Mouse (Mus musculus): ENCODE measurements at regions not wholly inside any gene's neighbourhood (a gene's known extent, or its start where the extent isn't known, plus 50 kb on each side); places are given as distances from the start of the nearest gene placed in this dataset.
A peak's percentile ranks its signal among the peaks of the same experiment; 100 is the strongest.

- intact Hi-C loops (cut with DNase I) = no loop called here
- no peak for DNase-seq
Observed at GRCm38 (mm10) chr16:22750725-22751287, 60.6 kb downstream of the Crygs start.

GRCm38 (mm10) chr16:22744121-22744855 lies 67.1 kb downstream of the Crygs start:
- intact Hi-C loops (cut with DNase I) = no loop called here
- no peak for DNase-seq

GRCm38 (mm10) chr16:22743461-22743860 lies 67.9 kb downstream of the Crygs start:
- intact Hi-C loops (cut with DNase I) = no loop called here
- no peak for DNase-seq

- no peak for DNase-seq
- intact Hi-C loops (cut with DNase I) = no loop called here
Observed at GRCm38 (mm10) chr16:22741496-22741895, 69.9 kb downstream of the Crygs start.

- DNase-seq = no peak
- intact Hi-C loops (cut with DNase I) = no loop called here
Observed at GRCm38 (mm10) chr16:22734529-22735022, 76.8 kb downstream of the Crygs start.

- no peak for DNase-seq
- intact Hi-C loops (cut with DNase I) = no loop called here
Observed at GRCm38 (mm10) chr16:22733772-22734528, 76.9 kb upstream of the Dgkg start.

- intact Hi-C loops (cut with DNase I) = no loop called here
- DNase-seq = no peak
Observed at GRCm38 (mm10) chr16:22729096-22729495, 72.1 kb upstream of the Dgkg start.

- intact Hi-C loops (cut with DNase I) = no loop called here
- DNase-seq = peak in 1 of 2 experiments; percentile 34
Observed at GRCm38 (mm10) chr16:22725261-22725660, 68.2 kb upstream of the Dgkg start.

- no peak for DNase-seq
- intact Hi-C loops (cut with DNase I) = no loop called here
Observed at GRCm38 (mm10) chr16:22723333-22723732, 66.3 kb upstream of the Dgkg start.

- intact Hi-C loops (cut with DNase I) = loop anchor here (10.0 kb wide), 1 partner anchor 155 kb away; no protein-coding TSS in a partner anchor
- no peak for DNase-seq
Observed at GRCm38 (mm10) chr16:22719791-22720190, 62.8 kb upstream of the Dgkg start.

GRCm38 (mm10) chr16:22719304-22719703 lies 62.3 kb upstream of the Dgkg start:
- DNase-seq = no peak
- intact Hi-C loops (cut with DNase I) = loop anchor here (10.0 kb wide), 1 partner anchor 155 kb away; no protein-coding TSS in a partner anchor

GRCm38 (mm10) chr16:22717462-22717861 lies 60.4 kb upstream of the Dgkg start:
- no peak for DNase-seq
- intact Hi-C loops (cut with DNase I) = loop anchor here (10.0 kb wide), 1 partner anchor 153 kb away; no protein-coding TSS in a partner anchor

- no peak for DNase-seq
- intact Hi-C loops (cut with DNase I) = loop anchor here (10.0 kb wide), 1 partner anchor 152 kb away; no protein-coding TSS in a partner anchor
Observed at GRCm38 (mm10) chr16:22716306-22716830, 59.3 kb upstream of the Dgkg start.

- intact Hi-C loops (cut with DNase I) = loop anchor here (10.0 kb wide), 1 partner anchor 150 kb away; no protein-coding TSS in a partner anchor
- DNase-seq = no peak
Observed at GRCm38 (mm10) chr16:22714315-22714714, 57.3 kb upstream of the Dgkg start.

GRCm38 (mm10) chr16:22708768-22709167 lies 51.7 kb upstream of the Dgkg start:
- no peak for DNase-seq
- intact Hi-C loops (cut with DNase I) = no loop called here

Data from gastrocnemius, postnatal 36 days (tissue).